Mouse (Mus musculus): ENCODE results near the gene Gm42742.

Gm42742 gene

DNA sequence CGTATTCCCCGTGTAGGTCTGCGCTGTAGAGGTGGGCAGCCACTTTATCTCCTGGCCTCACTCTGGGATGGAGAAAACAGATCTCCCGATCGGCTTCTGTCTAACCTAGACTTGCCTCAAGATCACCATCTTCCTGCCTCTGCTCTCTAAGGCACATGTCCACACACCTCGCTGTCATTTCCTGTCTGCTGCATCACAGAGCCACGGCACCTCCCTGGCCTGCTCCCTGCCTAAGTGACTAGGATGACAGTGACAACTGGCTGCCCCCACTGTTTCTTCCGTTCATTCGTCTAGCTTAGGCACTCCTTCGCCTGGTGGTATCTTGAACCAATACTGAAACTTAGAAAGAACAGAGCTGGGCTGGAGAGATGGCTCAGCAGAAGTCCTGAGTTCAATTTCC, 21.3 kb downstream of the Gm42742 start:
- DNase-seq (ENCODE audit: low spot score) = no peak

DNA sequence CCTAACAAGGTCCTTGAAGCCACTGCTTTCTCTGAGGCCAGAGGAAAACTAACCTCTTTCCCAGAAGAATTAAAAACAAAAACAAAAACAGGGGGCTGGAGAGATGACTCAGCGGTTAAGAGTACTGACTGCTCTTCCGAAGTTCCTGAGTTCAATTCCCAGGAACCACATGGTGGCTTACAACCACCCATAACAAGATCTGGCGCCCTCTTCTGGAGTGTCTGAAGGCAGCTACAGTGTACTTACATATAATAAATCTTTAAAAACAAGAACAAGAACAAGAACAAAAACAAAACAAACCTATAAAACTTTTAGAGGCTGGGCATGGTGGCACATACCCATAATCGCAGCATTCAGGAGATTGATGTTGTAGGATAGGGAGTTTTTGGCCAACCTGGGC, 24.4 kb downstream of the Gm42742 start:
- no peak for DNase-seq (ENCODE audit: low spot score)

DNA sequence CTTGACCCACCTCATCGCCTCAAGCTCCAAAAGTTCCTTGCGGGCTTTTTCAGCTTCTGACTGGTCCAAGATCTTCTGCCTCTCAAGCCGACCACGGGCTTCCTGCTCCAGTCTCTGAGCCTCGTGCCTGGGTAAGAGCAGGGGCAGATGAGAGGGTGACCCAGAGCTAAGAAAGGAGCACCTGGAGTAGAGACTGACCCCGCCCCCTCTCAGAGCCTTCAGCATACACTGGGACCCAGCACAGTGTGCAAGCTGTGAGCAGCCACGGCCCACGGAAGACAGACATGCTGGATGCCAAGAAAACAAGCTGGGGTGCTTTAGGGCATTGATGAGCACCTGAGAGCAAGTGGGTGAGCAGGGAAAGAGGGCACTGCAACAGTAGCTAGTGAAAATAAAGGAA, 32.1 kb downstream of the Gm42742 start:
- DNase-seq (ENCODE audit: low spot score) = no peak

DNA sequence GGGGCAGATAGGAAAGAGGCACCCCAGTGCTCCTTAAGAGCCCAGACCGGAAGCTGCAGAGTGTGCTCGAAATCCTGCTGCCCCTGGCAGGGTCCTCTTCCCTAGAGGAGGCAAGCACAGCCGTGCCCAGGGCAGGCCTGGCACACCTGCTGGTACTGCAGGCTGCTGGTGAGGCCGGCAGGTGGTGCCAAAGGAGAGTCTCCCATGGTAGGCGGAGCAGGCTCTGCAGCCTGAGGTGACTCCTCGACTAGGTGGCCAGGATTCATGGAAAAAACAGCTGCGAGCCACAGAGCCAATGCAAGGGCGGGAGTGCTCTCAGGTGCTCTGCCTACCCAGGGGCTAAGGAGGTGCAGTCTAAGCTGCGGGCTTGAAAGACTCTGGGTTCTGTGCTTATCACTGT, 34.6 kb downstream of the Gm42742 start:
- no peak for DNase-seq (ENCODE audit: low spot score)

DNA sequence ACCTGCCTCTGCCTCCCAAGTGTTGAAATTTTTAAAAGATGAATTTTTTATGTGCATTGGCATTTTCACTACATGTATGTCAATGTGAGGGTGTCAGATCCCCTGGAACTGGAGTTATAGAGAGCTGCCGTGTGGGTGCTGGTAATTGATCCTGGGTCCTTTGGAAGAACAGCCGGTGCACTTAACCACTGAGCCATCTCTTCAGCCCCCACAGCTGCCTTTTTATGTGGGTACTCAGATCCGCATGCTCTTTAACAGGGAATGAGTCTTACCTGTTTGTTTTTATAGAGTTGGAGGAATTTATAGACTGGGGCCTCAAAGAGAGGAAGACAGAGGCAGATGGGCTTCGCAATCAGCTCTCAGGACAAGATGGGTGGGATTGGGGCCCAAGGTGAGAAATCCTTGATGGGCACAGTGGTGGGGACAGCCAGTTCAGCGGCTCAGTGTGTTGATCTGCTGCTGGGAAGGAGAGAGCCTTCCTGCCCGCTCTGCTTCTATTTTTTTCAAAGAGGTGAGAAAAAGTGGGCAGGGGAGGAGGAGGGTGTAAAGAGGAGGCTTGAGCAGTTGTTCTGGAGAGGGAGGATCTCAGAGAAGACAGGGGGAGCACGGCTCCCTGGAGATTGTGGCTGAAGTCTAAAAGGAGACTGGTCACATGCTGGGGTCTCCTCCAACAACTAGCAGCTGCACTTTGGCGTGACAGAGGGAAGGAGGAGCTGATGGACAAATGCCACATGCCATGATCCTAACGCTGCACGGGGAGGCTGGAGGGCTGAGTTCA, 36.0 kb downstream of the Gm42742 start:
- no peak for DNase-seq (ENCODE audit: low spot score)

DNA sequence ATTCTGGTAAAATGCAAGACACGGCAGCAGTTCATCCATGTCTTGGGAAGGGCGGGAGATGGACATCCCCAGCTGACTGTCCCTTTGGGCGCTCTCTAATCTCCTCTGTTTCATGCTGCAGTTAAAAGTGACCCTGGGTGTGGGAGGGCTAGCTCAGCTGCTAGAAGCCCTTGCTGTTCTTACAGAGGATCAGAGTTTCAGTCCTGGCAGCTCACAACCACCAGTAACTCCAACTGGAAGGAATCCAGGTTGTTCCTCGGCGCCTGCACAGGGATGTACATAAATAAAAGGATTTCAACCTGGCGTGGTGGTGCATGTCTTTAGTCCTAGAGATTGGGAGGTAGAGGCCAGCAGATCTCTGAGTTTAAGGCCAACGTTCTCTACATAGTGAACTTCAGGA, 37.8 kb downstream of the Gm42742 start:
- DNase-seq (ENCODE audit: low spot score) = no peak

DNA sequence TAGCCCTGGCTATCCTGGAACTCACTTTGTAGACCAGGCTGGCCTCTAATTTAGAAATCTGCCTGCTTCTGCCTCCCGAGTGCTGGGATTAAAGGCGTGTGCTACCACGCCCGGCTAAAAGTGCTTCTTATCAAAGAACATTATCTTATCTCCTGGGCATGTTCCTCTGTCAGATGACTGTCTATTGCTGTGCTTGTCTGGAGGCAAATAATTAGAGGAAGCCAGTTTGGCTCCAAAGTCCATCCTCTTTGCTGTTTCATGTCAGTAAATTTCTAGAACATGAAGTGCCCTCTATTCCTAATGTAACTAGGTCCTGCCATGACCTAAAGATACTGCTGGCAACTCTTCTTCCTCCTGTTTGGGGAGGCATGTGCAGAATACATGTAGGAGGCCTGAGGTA, 38.8 kb downstream of the Gm42742 start:
- no peak for DNase-seq (ENCODE audit: low spot score)

DNA sequence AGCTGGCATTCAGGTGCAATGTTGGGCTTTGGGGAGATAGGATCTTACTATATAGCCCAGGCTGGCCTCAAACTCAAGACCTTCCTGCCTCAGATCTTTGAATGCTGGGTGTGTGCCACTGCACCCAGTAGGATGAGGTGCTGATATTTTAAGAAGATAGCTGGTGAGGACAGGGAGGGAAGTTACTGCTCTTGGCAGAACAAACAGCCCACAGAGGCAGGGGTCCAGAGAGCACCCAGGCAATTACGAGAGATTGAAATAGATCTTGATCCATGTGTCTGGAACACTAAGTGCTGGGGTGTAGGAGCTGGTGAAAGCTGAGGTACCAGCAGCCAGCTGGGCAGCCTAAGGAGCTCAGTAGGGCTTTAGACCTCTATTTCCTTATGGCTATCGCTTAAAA, 39.3 kb downstream of the Gm42742 start:
- DNase-seq (ENCODE audit: low spot score) = no peak

DNA sequence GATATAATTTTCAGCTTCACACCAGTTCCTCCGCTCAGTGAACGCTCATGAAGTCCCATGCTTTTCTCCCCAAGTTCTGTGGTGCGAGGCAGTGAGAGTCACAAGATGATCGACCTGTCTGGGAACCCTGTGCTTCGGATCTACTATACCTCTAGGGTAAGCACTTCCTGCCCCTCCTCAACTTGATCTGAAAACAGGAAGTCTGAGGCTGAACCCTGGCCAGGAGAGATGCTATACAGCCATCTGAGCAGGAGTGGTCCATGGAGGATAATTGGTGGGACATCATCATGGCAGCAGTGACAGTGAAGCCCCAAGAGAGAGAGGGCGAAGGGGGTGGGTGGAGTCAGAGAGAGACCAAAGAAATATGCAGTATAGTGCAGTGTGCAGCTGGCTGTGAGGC, 42.1 kb downstream of the Gm42742 start:
- no peak for DNase-seq (ENCODE audit: low spot score)

DNA sequence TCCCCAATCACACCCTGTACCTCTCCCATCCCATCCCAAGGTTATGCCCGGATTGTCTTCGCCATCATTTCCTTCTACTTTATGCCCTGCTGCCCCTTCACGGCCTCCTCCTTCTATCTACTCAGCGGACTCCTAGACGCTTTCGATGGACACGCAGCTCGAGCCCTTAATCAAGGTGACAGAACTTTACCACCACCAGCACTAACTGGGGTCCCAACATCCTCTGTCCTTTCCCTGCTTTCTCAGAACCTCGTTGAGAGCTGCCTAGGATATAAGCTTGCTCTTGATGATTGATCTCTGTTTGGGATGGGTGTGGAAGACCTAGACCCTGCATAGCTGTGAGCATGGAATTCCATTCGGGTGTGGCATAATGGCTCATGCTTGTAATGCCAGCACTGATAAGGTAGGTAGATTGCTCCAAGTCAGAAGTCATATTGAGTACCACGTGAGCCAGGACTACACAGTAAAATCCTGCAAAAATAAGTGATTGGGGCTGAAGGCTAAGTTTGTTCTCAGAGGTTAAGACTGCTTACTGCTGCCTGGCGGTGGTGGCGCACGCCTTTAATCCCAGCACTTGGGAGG, 43.9 kb downstream of the Gm42742 start:
- DNase-seq (ENCODE audit: low spot score) = no peak

DNA sequence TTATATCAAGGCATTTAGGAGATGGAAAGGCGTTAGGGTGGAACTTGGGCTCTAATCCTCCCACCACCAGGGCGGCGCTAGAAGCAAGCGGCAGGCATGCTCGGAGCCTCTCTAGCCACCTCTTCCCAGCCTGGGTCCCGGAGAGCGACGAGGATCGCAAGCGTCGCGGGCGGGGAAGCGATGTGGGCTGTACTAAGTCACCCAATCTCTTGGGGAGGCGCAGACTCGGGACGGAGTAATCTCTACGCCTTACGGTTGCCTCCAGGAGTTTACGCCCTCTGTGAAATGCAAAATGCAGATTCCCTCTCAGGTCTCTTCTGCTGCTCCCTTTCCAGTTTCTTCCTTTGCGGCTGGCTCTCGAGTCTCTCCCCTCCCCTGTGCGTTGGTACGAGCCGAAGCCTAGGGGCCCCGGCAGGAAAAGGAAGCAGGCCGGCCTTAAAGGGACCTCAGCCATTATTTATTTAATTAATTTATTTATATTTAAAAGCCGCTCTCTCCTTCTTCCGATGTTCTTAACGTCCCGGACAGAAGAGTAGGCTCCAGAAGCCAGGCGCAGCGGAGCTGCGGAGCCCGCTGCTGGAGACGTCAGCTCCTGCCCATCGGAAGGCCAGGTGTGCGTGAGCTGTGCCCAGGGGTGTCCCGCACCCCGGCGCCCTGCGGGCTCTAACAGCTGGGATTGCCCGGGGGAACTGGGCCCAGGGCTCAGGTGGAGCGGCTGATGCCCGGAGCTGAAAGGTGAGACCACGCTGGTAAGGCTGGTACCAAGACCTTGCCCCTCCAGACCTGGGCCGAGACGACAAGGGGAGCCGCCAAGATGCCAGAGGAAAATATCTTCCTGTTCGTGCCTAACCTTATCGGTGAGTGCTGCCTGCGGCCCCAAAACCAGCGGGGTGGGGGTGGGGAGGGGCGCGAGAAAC, 44.7 kb downstream of the Gm42742 start, which contains the start of gene Cdiptos:
Cdiptos (minus strand) TSS at position 149 of the 917 bp plus-strand sequence.
- DNase-seq (ENCODE audit: low spot score) = peak; percentile 93

DNA sequence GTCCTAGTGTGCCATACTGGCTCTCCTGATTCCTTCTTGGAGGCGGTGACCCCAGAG, 45.2 kb downstream of the Gm42742 start, which contains the start of gene Cdipt:
Cdipt (plus strand) TSS at position 22 of the 57 bp plus-strand sequence.
- DNase-seq (ENCODE audit: low spot score) = no peak

DNA sequence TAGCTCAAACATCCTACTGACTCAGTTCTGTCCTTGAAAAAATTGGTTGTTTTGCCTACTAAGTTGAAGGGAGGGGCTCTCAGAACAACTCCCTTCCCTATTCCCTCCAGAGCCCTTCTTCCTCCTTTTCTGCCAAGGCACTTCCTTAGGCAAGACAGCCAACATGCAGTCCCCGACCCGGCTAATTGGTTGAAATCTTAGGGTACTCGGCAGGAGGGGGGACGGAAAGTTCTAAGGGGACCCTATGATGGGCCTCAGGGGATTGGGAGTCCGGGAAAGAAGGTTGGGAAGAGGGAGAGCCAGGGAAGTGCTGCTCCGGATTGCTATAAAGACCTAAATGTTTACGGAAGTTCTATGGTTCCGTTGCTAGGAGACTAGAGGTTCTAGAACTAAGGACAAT, 45.4 kb downstream of the Gm42742 start:
- peak; percentile 43 for DNase-seq (ENCODE audit: low spot score)

DNA sequence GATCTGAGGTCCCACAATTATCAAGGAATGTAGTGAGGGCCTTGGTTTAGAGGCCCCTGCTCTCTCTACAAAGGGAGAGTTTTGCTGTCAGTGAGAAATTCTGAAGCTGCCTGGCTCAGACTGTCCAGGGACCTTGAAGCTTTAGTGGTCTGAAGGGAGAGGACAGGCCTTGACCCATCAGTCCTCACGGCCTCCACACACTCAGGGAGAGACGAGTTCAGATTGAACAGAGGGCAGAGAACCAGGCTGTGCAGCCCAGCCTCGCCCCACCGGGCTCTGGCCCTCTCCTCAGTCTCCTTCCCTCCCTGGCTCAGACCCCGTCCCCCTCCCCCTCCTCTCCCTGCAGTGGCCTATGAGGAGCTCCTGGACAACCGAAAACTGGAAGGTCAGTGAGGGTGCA, 53.5 kb downstream of the Gm42742 start:
- DNase-seq (ENCODE audit: low spot score) = no peak

DNA sequence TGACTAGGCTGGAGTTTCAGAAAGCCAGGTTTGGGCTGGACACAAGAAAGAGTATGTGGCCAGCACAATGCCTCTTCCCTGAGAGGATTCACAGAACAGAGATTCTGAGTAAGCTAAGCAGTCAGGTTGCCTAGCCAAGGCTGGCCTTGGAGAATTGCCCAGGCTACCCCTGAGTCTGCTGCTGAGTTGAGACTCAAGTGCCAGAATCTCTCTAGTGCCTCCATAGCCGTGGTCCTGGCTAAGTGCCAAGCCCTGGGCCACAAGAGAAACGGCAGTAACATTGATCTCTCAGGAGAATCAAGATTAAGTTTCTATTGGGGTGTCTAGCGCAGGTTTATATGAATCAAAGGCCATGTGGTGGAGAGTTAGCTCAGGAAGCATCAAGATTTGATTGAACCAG, 55.3 kb downstream of the Gm42742 start:
- DNase-seq (ENCODE audit: low spot score) = no peak
